Mouse (Mus musculus) 3T3-L1 (cell line): ENCODE results near the gene Ccdc30.
A peak's percentile ranks its signal among the peaks of the same experiment; 100 is the strongest.
"Not testable (repeated sequence)": the region's sequence is repeated elsewhere in the genome, so short reads cannot be mapped to it uniquely, and the experiment has no call there.

Source experiments
- DNase-seq: peaks from one replicate; pipeline ENCODE4 v3.0.0-alpha.2; 2015; ENCODE audit warnings: low read depth, low spot score

Gene Ccdc30

DNA sequence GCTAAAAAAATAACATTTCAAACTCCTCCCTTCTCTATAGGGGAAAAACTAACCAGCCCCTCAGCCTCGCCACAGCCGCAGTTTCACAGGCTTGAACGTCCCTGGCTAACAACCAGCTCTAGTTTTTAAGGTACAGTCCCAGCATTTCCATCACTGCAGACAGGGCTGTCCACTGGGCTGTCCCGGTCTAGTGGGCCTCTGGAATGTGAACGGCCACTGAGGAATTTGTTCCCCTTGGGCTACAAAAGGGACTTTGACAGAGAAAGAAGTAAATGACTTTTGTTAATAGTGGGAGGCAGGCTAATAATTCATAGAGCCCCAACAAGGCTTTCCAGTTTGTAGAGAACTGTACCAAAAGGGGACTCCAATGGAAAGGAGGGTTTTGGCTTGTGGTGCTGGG is 109.9 kb downstream of the Ccdc30 start:
- no peak for DNase-seq

DNA sequence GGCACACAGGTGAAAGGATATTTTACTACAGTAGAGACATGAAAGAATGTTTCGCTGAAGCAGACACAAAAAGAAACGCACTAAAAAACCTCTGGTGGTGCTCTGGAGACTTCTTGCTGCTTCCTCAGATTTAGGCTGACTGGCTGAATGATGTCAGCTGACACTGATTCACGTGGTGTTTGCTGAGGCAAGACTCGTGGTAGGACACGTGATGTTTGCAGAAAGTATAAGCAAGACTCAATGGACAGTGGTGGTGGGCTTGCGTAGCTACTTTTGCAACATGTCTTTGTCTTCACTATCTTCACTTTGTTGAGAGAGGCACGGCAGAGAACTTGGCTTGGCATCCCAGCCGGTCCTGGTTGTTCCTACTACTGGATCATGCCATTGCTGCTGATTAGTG is 112.0 kb downstream of the Ccdc30 start:
- DNase-seq, result no peak

DNA sequence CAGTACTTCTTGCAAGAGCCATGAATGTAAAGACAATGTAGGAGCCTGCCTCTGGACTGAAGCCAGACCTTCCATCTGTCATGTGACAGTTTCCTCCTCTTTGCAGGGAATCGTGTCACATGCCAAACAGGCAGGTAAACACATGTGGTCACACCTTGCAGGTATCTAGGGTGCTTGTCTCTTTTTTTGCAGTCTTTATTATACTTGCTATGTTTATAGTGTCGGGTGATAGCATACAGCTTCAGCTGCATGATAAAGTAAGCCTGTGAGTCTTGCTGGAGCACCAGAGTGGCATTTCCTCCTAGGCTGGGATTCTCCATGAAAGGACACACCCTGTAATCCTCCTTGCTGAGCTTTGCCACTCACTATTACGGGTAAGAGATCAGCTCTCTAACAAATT is 113.5 kb downstream of the Ccdc30 start:
- no peak for DNase-seq

DNA sequence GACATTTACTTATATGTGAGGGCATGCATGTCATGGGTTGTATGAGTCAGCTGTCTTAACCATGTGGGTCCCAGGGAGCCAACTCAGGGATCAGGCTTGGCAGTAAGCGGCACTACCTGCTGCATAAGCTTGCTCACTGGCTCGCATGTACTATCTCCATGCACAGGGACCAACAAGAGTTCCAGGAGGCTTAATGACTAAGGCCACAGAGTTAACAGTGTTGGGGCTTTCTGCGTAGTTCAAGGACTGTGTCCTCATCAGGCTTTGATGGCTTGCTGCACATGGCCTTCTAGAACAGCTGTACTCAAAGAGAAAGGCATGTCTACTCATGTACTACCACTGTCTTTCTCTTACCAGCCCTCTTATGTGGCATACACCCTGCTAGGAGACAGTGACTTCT is 114.6 kb downstream of the Ccdc30 start:
- no peak for DNase-seq

DNA sequence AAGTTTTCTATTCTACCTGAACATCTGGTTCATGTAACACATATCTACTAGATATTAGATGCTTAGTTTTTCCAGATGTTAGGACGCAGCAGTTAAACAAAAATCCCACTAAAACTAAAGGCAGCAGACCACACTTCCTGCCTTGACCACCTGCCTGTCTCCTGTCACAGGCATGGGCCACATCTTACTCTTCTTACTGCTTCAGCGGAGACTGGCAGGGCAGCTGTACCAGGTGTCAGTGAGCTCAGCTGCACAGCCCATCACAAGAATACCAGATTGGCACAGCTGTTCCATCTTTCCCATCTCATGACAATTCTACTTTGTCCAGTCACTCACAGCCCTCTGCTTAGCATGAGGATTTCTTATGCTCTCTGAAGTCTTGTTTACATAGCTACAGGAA is 118.0 kb downstream of the Ccdc30 start:
- DNase-seq, result no peak

DNA sequence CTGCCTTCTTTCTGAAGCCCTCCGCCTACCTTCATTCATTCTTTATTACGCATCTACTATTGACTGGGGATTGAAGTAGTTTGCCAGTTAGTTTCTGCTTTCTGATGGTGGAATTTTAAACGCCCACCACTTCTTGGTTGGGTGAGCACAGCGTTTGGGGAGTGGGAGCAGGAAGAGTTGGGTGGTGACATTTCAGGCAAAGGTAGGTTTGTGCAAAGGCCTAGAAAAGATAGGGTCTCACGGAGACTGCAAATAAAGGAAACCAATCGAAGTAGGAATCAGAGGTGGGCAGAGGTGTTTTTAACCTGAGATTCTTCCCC is 120.2 kb downstream of the Ccdc30 start:
- no peak for DNase-seq

DNA sequence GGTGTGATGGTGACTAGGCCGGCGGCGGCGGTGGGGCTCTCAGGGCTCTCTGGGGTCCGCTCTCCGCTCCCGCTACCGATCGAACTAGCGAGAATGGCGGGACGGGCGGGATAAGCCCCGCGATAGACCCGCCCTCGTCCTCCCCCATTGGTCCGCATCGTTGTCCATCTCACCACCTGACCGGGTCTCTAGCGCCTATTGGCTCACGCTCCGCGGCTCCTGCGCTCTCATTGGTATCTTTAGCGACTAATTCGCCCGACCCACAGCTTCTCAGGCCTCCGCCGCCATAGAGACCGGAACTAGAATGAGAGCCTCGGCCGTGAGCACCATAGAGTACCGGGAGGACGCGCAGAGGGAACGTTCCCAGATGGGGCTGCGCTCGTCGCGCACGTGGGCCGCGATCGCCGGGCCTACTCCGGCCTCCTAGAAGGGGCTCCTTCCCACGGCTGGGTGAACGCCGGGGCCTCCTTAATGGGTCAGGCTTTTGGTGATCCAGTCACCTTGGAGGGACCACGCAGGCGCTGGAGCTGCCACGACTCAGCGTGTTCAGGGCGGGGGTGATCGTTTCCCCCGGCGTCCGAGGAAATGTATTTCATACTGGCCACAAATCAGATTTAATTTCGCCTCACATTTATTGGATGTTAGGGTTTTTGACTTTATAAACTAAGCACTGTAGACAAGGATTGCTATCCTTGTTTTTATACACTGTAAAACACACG is 120.7 kb downstream of the Ccdc30 start, which contains the start of gene Ybx1:
Gene Ybx1 (minus strand): TSS at position 190 of the 719 bp plus-strand sequence.
- peak; percentile 98 for DNase-seq

DNA sequence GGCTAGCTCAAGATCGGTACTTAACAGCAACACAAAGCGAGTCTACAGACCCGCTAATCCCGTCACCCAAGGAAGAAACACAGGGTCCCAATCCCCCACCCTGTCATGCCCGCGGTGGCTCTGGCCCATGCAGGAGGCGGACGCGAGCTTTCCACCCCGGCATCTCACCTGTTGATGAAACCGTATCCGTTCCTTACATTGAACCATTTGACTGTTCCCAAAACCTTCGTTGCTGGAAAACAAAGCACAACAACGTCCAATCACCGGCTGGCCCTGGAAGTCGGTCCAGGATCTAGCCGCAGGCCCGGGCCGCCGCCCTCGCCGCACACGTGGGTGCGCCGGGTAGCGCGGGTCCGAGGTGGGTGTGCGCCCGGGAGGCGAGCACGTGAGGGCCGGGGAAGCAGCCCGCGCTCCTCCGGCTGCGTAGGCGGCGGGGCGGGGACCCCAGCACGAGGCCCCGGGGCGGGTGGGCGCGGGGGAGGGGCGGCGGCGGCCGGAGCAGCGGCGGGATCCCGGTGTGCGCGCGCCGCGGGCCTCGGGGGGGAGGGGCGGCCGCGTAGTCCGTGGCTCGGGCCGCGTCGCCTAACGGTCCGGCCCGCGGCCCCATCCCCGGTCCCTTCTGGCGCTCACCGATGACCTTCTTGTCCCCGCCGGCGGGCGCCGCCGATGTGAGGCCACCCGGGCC is 121.6 kb downstream of the Ccdc30 start:
- DNase-seq, result peak; percentile 40

DNA sequence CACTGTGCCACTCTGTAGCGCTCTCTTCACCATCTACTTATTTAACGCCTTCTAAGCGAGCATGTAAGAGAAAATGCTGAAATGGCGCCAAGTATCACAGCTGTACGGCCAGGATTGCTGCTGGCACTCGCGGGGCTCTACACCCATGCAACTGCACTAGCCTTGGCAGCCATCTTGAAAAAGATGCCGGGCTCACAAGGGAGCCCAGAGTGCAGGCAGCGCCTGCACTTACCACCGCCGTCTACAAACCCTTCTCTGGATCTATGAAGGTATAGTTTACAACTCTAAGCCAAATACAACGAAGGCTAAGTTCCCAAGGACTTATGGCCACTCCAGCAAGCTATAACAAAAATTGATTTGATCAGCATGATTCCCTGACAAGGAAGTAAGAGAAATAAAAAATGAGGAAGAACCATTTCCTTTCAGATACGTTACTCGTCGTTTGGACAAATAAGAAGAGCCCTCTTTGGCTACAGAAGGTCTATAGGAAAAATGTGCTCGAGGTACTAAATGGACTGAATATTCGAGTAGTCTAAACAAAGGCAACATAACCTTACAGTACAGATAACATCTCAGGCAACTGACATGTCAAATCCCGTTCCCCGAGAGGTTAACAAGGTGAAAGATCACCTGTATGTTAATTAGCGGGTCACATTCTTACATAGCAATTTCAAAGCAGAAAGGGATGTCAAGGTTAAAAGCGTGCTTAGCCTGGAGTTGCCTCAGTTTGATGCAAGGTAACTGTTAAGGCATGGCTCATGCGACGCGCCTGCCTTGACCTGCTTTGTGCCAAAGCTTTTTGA is 122.3 kb downstream of the Ccdc30 start:
- peak; percentile 76 for DNase-seq

DNA sequence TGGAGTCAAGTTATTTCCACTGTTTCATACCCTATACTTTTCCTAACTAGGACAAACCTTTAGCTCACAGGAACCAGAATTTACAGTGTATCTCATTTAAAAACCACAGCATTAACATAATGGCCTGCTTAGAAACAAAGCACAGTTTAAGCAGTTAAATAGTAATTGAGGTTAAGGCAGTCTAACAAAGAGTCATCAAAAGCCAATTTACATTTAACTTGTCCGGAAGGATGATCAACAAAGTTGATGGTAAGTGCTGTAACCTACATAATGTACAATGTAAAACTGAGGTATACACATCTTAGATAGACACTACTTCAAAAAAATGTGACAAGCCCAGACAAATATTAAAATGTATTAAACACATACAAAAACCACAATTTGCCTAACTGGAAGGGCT is 123.4 kb downstream of the Ccdc30 start:
- DNase-seq, result no peak

DNA sequence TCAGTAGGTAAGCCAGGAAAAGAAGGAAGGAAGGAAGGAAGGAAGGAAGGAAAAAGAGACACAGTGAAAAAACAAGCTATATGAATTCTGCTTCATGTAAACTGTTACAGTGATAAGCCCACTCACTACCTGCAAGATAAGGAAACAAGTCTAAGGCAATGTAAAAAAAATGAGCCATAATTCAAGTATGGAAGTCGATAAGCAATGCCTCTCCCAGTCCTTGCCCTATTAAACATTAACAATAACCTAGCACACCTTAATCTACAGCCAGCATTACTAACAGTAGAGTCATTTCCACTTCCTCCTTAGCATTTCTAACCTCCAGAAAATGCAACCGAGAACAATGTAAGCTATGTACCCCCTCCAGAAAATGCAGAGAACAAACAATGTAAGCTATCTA is 130.0 kb downstream of the Ccdc30 start:
- no peak for DNase-seq

DNA sequence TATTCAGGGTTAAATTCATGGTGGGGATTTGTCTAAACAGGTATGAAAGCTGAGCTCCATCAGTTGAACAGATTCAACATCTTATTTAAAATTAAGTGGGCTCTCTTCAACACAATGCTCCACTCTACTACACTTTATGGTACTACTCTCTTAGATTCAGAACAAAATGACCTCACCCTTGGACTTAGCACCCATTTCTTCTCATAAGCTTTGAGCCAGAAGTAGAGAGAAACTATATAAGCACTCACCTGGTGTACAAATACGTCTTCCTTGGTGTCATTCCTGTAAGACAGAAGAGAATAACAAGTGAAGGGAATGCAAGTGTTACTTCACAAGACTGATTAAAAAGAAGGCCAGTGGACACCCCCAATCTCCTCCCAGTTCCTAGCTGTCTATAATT is 130.5 kb downstream of the Ccdc30 start:
- no peak for DNase-seq

DNA sequence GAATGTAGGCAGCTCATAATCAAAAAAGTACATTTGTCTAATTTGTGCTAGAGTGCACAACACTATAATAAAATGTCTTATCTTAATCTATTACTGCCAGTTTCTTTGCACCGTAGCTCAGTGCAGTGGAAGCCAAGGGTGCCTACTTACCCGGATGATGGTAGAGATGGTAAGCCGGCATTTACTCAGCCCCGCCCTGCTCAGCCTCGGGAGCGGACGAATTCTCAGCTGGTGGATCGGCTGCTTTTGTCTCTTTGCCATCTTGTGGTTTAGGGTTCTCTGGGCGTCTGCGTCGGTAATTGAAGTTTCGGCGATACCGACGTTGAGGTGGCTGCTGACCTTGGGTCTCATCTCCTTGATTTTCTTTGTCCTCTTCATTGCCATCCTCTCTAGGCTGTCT is 136.5 kb downstream of the Ccdc30 start:
- DNase-seq, result not testable (repeated sequence)

DNA sequence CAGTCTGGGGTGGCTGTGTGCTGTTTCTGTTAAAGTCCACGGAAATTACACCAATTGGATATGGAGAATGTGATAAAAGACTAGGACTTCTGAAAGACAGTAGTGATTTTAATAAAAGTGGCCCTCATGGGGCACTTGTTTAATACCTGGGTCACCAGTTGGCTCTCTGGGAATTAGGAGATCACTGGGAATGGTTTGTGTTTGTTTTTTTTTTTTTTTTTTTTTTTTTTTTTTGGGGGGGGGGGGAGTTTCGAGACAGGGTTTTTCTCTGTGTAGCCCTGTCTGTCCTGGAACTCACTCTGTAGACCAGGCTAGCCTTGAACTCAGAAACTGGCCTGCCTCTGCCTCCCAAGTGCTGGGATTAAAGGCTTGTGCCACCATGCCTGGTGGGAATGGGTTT is 139.6 kb downstream of the Ccdc30 start:
- no peak for DNase-seq

DNA sequence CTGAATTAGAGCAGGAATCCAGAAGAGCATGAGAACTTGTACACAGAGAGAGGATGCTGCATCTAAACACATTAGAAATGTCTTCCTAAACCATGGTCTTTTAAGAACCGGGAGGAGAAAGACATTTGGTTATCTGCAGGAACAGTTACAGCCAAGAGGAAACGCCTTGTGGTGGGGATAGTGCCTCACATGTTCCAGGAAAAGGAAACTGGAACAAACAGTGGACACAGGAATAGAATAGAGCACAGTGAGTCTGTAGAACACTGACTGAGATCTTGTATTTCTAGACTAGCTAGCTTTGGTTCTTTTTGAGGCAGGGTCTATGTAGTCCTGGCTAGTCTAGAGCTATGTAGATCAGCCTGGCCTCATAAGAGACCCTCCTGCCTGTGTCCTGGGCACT is 140.1 kb downstream of the Ccdc30 start:
- peak; percentile 18 for DNase-seq

DNA sequence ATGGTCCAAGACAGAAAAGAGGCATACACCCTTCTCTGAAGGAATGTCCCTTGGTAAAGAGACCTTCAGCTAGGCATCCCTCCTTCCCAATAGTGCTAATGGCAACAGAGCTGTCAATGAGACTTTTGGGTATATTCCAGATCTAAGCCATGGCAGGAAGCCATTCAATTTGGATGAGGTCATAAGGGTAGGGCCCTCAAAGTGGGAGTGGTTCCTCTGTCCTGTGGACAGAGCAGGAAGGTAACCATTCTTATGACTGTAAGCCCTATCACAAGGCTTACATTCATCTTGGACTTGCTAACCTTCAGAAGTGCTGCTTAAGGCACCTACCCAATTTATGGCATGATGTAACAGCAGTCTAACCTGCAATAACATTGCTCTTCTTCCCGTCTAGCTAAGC is 140.7 kb downstream of the Ccdc30 start:
- peak; percentile 30 for DNase-seq
